Mouse (Mus musculus) forebrain, embryonic 12.5 days (tissue): ENCODE data around the gene Tctn1. TPM values are rescaled to one million over a fixed set of nuclear protein-coding genes. Genes with fewer than 3 reads are reported as not detected.

ENCODE experiments used
- ATAC-seq: fragments of 200-750 bp; cut with Nextera tagmentation; 2 replicates; pipeline ENCODE4 v1.8.0; 2017; ENCODE audit warnings: moderate TSS enrichment; ENCODE audit not compliant: low FRiP score
- H3K27ac ChIP-seq: fragments of 300-500 bp; sonication (generic); 2 replicates; pipeline ENCODE4 v1.5.1; 2016; ENCODE audit warnings: mild to moderate bottlenecking
- H3K27me3 ChIP-seq: fragments of 300-500 bp; sonication (generic); 2 replicates; pipeline ENCODE4 v1.6.1; 2016; ENCODE audit warnings: mild to moderate bottlenecking
- H3K36me3 ChIP-seq: fragments of 300-500 bp; sonication (generic); replicated peaks from 2 replicates; pipeline ENCODE4 v1.6.1; 2016; ENCODE audit warnings: mild to moderate bottlenecking
- H3K4me1 ChIP-seq: fragments of 300-500 bp; sonication (generic); 2 replicates; pipeline ENCODE4 v1.6.1; 2016
- H3K4me2 ChIP-seq: fragments of 300-500 bp; sonication (generic); 2 replicates; pipeline ENCODE4 v1.6.1; 2016; ENCODE audit warnings: mild to moderate bottlenecking, moderate library complexity
- H3K4me3 ChIP-seq: fragments of 300-500 bp; sonication (generic); replicated peaks from 2 replicates; pipeline ENCODE4 v1.5.1; 2016; ENCODE audit warnings: mild to moderate bottlenecking
- H3K9ac ChIP-seq: fragments of 300-500 bp; sonication (generic); 2 replicates; pipeline ENCODE4 v1.6.1; 2016; ENCODE audit warnings: mild to moderate bottlenecking
- H3K9me3 ChIP-seq: fragments of 300-500 bp; sonication (generic); 2 replicates; pipeline ENCODE4 v1.6.1; 2016
- WGBS: fragments of 180-500 bp; shearing (Covaris S2); methylation state at CpG from one replicate; pipeline ENCODE4 v1.1.7; 2016; 5-methylcytosine and 5-hydroxymethylcytosine counted together
- polyA plus RNA-seq: library from polyadenylated mRNA; unstranded; fragments of >200 nt; fragmentation: Nextera tagmentation; extraction: Ambion mirVana; gene quantifications from 2 replicates; pipeline ENCODE4 v1.2.1, GENCODE M21; 2016

Gene Tctn1
- polyA plus RNA-seq, 1 experiment from 2014 or later = 5.5 TPM

- H3K4me1 ChIP-seq = peaks cover 36% of the 10 kb centered on the region
- no peak for ATAC-seq
- WGBS = 79% methylated on average over 14 of the region's 14 CpGs
- no peaks in the 10 kb centered on the region for H3K9me3 ChIP-seq
- no peaks in the 10 kb centered on the region for H3K27me3 ChIP-seq
- no peak overlapping the region for H3K4me3 ChIP-seq
- H3K36me3 ChIP-seq = no peaks in the 10 kb centered on the region; the same call in 1 of the 2 replicates
- H3K9ac ChIP-seq = no peak overlapping the region
- H3K27ac ChIP-seq = no peak overlapping the region
- no peak overlapping the region for H3K4me2 ChIP-seq
Measured at GRCm38 (mm10) chr5:122295113-122295935, 31.1 kb upstream of the Tctn1 start.

- Histone ChIP-seq H3K36me3 (no peaks in the 10 kb centered on the region), H3K9me3 (0 out of 2 replicates have a peak, but pooled peaks cover 7% of the 10 kb centered on the region), H3K4me3 (no peak overlapping the region), H3K27me3 (no peaks in the 10 kb centered on the region), H3K9ac (no peak overlapping the region), H3K4me2 (no peak overlapping the region), H3K27ac (peak overlapping the region; percentile 62), H3K4me1 (peaks cover 36% of the 10 kb centered on the region)
- ATAC-seq = no peak
- WGBS = 50% methylated on average over 3 of the region's 3 CpGs
Measured at GRCm38 (mm10) chr5:122294219-122294735, 30.0 kb upstream of the Tctn1 start.

- H3K4me1 ChIP-seq = peaks cover 36% of the 10 kb centered on the region
- H3K9me3 ChIP-seq = 0 out of 2 replicates have a peak, but pooled peaks cover 7% of the 10 kb centered on the region
- no peak overlapping the region for H3K9ac ChIP-seq
- H3K4me2 ChIP-seq = no peak overlapping the region
- H3K4me3 ChIP-seq = no peak overlapping the region
- H3K27ac ChIP-seq = no peak overlapping the region
- ATAC-seq = no peak
- no peaks in the 10 kb centered on the region for H3K27me3 ChIP-seq
- 79% methylated on average over 6 of the region's 6 CpGs for WGBS
- peaks cover 5% of the 10 kb centered on the region; the same call in 1 of the 2 replicates for H3K36me3 ChIP-seq
Measured at GRCm38 (mm10) chr5:122293131-122293530, 28.9 kb upstream of the Tctn1 start.

- 0 out of 2 replicates have a peak, but pooled peaks cover 7% of the 10 kb centered on the region for H3K9me3 ChIP-seq
- WGBS = 76% methylated on average over 17 of the region's 17 CpGs
- no peak for ATAC-seq
- no peak overlapping the region for H3K27ac ChIP-seq
- H3K4me2 ChIP-seq = no peak overlapping the region
- no peak overlapping the region for H3K9ac ChIP-seq
- H3K36me3 ChIP-seq = peaks cover 16% of the 10 kb centered on the region
- H3K4me3 ChIP-seq = no peak overlapping the region
- peaks cover 36% of the 10 kb centered on the region for H3K4me1 ChIP-seq
- H3K27me3 ChIP-seq = no peaks in the 10 kb centered on the region
Measured at GRCm38 (mm10) chr5:122291553-122292339, 27.5 kb upstream of the Tctn1 start.

- Histone ChIP-seq H3K4me2 (no peak overlapping the region), H3K4me1 (peaks cover 39% of the 10 kb centered on the region), H3K9ac (no peak overlapping the region), H3K9me3 (0 out of 2 replicates have a peak, but pooled peaks cover 7% of the 10 kb centered on the region), H3K27me3 (no peaks in the 10 kb centered on the region), H3K27ac (no peak overlapping the region), H3K36me3 (peaks cover 16% of the 10 kb centered on the region), H3K4me3 (no peak overlapping the region)
- ATAC-seq = no peak
- 65% methylated on average over 6 of the region's 6 CpGs for WGBS
Measured at GRCm38 (mm10) chr5:122291149-122291548, 26.9 kb upstream of the Tctn1 start.

- no peak overlapping the region for H3K4me3 ChIP-seq
Measured at GRCm38 (mm10) chr5:122288147-122288811, 24.0 kb upstream of the Tctn1 start.

GRCm38 (mm10) chr5:122287026-122287425 lies 22.8 kb upstream of the Tctn1 start:
- 94% methylated on average over 4 of the region's 4 CpGs for WGBS
- no peak for ATAC-seq
- H3K4me3 ChIP-seq = no peak overlapping the region
- H3K4me2 ChIP-seq = no peak overlapping the region
- no peaks in the 10 kb centered on the region for H3K27me3 ChIP-seq
- H3K27ac ChIP-seq = no peak overlapping the region
- H3K36me3 ChIP-seq = peaks cover 16% of the 10 kb centered on the region
- 0 out of 2 replicates have a peak, but pooled peaks cover 7% of the 10 kb centered on the region for H3K9me3 ChIP-seq
- H3K9ac ChIP-seq = no peak overlapping the region
- peaks cover 22% of the 10 kb centered on the region for H3K4me1 ChIP-seq

More at GRCm38 (mm10) chr5:122288147-122288811, 24.0 kb upstream of the Tctn1 start:
- Histone ChIP-seq H3K27ac (no peak overlapping the region), H3K4me1 (peaks cover 31% of the 10 kb centered on the region), H3K27me3 (no peaks in the 10 kb centered on the region), H3K36me3 (peaks cover 16% of the 10 kb centered on the region), H3K9ac (no peak overlapping the region), H3K4me2 (no peak overlapping the region), H3K9me3 (0 out of 2 replicates have a peak, but pooled peaks cover 7% of the 10 kb centered on the region)
- no peak for ATAC-seq
- 87% methylated on average over 4 of the region's 4 CpGs for WGBS

GRCm38 (mm10) chr5:122286191-122286590 lies 21.9 kb upstream of the Tctn1 start:
- H3K36me3 ChIP-seq = peaks cover 16% of the 10 kb centered on the region
- H3K27me3 ChIP-seq = no peaks in the 10 kb centered on the region
- H3K9me3 ChIP-seq = 0 out of 2 replicates have a peak, but pooled peaks cover 7% of the 10 kb centered on the region
- H3K27ac ChIP-seq = no peak overlapping the region
- no peak overlapping the region for H3K4me3 ChIP-seq
- H3K9ac ChIP-seq = no peak overlapping the region
- peaks cover 16% of the 10 kb centered on the region for H3K4me1 ChIP-seq
- WGBS = 87% methylated on average over 10 of the region's 10 CpGs
- no peak for ATAC-seq
- peak overlapping the region; percentile 99 for H3K4me2 ChIP-seq

- H3K9me3 ChIP-seq = 0 out of 2 replicates have a peak, but pooled peaks cover 7% of the 10 kb centered on the region
- peak overlapping the region; percentile 99 for H3K4me2 ChIP-seq
- peak overlapping the region; percentile 99 for H3K4me3 ChIP-seq
- peak overlapping the region; percentile 94 for H3K9ac ChIP-seq
- H3K27ac ChIP-seq = no peak overlapping the region
- WGBS = 60% methylated on average over 7 of the region's 7 CpGs
- peaks cover 3% of the 10 kb centered on the region for H3K27me3 ChIP-seq
- H3K4me1 ChIP-seq = peaks cover 20% of the 10 kb centered on the region
- no peak for ATAC-seq
- peaks cover 16% of the 10 kb centered on the region for H3K36me3 ChIP-seq
Measured at GRCm38 (mm10) chr5:122285767-122286150, 21.5 kb upstream of the Tctn1 start.

GRCm38 (mm10) chr5:122285029-122285766 lies 20.9 kb upstream of the Tctn1 start:
- Histone ChIP-seq H3K9me3 (0 out of 2 replicates have a peak, but pooled peaks cover 7% of the 10 kb centered on the region), H3K4me3 (peak overlapping the region; percentile 99), H3K9ac (peak overlapping the region; percentile 94), H3K27me3 (peaks cover 5% of the 10 kb centered on the region), H3K4me1 (peaks cover 25% of the 10 kb centered on the region), H3K4me2 (peak overlapping the region; percentile 99), H3K27ac (peak overlapping the region; percentile 87), H3K36me3 (peaks cover 16% of the 10 kb centered on the region)
- WGBS = 1% methylated on average over 34 of the region's 34 CpGs
- peak; percentile 18; the same call in 1 of the 2 replicates for ATAC-seq
